Mouse (Mus musculus) heart, adult 18-20 months (tissue): ENCODE data around the gene Alkbh1. TPM values are rescaled to one million over a fixed set of nuclear protein-coding genes. Genes with fewer than 3 reads are reported as not detected.
"Not testable (repeated sequence)": the region's sequence is repeated elsewhere in the genome, so short reads cannot be mapped to it uniquely, and the experiment has no call there.

Experiments used
- DNase-seq, 2 experiments: peaks; one replicate each; pipeline ENCODE4 v3.0.0; 2021 to 2022; ENCODE audit warnings: mixed read lengths in 1 of 2
- long read RNA-seq, 2 experiments: library from polyadenylated mRNA; stranded (forward); transcript quantifications; one replicate each; pipeline ENCODE4 v2.0.0; 2021
- total RNA-seq, 2 experiments: library from RNA; stranded (reverse); gene quantifications; 2 replicates each; pipeline ENCODE4 v1.2.3; 2021

The Alkbh1 gene
- total RNA-seq, result 10 to 100 TPM in 1 of 2 experiments, 1 to 10 TPM in 1; 9.8 to 10.6 TPM
- long read RNA-seq, experiment 1, transcript Alkbh1-209 (6 exons, 3,857 nt), result major isoform, 6 of 10 reads
- long read RNA-seq, experiment 1, partial matches to known transcripts, result 0 of 10 reads
- long read RNA-seq, experiment 1, other reads (novel, unspliced or antisense), result 2 of 10 reads
- long read RNA-seq, experiment 2, partial matches to known transcripts, result 0 of 3 reads
- long read RNA-seq, experiment 2, other reads (novel, unspliced or antisense), result 0 of 3 reads

DNA sequence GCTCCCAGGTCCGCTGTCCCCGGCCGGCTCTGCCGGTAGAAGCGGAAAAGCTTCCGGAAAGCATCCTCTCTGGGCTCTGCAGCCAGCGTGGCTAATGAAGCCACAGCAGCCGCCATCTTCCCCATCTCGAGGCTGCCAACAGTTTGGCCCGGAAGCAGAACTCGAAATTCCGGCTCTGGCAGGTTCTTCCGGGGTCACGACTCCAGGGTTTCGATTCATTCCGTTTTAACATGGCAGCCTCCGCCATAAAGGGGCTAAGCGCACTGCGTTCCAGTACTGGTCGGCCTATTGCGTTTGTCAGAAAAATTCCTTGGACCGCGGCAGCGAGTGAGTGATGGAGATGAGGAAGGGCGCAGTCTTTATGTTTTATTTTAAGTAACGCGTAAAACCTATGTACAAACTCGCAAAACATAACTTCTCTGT is at the start of gene Alkbh1, which contains the start of gene Slirp:
Gene Alkbh1, minus strand, starts transcription at position 318 of the 423 bp plus-strand sequence.
Gene Slirp, plus strand, starts transcription at position 197 of the 423 bp plus-strand sequence.
- peak; percentile 93 to 94 for DNase-seq

GRCm38 (mm10) chr12:87488683-87489082 is 44.9 kb upstream of the Alkbh1 start:
- not testable (repeated sequence) for DNase-seq

GRCm38 (mm10) chr12:87482482-87482881 is 38.7 kb upstream of the Alkbh1 start:
- DNase-seq, result not testable (repeated sequence)

DNA sequence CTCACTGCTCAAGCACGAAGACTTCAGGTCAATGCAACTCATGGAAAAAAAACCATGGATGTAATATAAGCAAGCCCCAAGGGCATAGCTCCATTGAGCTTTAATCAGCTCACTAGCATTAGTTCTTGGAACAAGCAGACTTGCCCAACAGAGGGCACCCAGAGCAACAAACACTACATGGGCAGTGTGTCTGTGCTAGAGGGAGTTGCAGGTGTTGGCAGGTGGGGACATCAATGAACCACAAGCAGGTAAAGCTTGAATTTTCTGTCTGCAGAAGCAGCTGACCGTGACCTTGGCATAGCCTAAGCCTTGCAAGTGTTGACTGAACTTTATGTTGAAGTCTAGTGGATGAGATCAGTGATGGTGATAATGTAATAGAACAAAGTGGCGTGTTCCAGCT is 30.9 kb upstream of the Alkbh1 start:
- no peak for DNase-seq

GRCm38 (mm10) chr12:87471964-87472786 is 28.4 kb upstream of the Alkbh1 start, which contains the start of gene Snw1:
Snw1 (minus strand) TSS chr12:87472274.
- peak; percentile 96 to 97 for DNase-seq

DNA sequence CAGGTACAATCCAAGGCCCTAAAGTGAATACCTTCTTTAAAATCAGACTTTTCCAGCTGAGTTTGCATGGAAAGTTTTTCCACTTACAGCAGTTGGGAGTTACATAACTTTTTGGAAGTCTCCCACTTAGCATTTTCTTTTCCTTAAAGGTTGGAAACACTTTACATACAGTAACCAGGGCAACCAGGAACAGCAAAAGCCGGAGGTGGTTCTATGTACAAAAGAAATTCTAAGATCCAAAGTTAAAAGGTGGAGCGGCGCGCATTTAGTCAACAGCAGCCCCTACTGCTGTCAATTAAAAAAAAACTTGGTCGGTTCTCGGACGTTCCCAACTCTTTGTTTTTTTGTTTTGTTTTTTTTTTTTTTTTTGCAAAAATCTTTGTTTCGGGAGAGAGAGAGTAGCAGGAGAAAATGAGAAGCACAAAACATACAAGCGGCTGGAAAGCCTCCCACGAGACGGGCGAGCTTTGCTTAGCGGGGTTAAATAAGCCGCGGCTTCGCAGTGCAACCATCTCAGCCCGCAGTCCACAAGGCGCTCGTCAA is 27.7 kb upstream of the Alkbh1 start:
- DNase-seq, result no peak

GRCm38 (mm10) chr12:87470263-87471136 is 26.7 kb upstream of the Alkbh1 start:
- DNase-seq, result no peak

DNA sequence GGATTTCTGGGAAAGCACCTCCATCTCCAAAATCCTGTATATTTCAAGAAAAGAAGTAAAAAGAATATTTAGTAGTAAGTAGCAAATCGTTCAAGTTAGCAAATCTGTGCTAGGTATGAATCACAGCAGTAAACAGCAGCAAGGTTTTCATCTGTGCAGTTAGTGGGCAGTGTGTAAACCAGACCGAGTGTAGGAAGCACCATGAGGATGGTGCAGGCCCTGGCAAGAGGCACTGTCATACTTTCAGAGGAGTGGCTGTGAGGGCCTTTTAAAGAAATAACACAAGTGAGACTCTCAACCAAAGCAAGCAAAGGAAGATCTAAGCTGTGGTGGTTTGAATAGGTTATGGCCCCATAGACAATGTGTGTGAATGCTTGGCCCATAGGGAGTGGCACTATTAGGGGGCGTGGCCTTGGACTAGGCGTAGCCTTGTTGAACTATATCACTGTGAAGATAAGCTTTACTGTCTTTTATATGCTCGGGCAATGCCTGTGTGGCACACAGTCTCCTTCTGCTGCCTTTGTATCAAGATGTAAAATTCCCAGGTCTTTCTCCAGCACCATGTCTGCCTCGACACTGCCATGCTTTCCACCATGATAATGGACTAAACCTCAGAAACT is 21.0 kb upstream of the Alkbh1 start:
- no peak for DNase-seq

DNA sequence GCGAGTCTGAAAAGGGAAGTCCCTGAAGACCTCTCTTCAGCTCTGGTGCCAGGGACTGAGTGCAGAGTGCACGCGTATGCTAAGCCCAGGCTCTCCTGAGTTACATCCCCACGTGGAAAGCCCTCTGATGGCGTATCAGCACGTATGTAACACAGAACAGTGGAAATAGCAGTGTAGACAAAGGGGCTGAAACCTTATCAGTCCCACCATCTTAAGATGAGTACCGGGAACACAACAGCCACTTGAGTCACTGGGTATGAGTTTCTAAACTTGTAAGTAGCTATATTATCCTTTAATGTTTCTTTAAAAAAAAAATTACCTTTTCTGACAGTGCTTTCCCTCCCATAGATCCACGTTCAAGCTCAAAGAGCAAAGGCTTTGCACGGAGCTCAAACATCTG is 5.6 kb upstream of the Alkbh1 start:
- no peak for DNase-seq

DNA sequence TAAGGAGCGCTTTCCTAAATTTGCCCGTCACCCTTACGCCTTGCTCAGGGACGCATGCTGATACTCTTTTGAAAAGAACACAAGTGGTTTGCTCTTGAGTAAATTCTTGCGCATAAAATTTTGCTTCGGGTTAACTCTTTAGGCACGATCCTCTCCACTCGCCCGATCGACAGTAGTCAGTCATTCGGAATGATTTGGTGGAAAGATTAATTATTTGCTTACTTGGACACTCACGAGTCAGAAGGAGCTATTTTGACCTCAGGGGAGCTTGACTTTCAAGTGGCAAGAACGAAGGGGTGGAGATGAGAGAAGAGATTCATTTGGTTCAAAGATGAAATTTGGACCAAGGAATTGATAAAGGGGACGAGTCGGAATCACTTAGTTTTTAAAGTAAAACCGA is 394 bp upstream of the Alkbh1 start:
- DNase-seq, result no peak

GRCm38 (mm10) chr12:87443115-87443699 is 610 bp downstream of the Alkbh1 start:
- no peak for DNase-seq

- no peak for DNase-seq
Measured at GRCm38 (mm10) chr12:87442177-87443114, 1.4 kb downstream of the Alkbh1 start.

- DNase-seq, result no peak
Measured at GRCm38 (mm10) chr12:87428885-87429284, 14.9 kb downstream of the Alkbh1 start.

DNA sequence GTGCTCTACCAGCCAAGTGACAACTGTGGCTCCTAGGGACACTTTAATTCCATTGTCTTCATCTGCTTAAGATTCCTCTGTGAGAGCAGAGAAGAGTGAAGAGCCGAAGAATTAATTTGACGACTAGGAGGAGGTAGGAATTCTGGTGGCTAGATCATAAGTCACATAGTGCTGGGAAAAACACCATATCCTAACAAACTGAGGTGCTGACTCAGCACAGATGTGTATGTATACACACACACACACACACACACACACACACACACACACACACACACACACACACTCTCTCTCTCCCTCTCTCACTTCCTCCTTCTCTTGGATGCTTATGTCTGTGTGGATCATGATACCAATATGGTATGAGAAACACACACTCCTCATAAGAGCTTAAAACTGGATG is 15.5 kb downstream of the Alkbh1 start:
- DNase-seq, result no peak

DNA sequence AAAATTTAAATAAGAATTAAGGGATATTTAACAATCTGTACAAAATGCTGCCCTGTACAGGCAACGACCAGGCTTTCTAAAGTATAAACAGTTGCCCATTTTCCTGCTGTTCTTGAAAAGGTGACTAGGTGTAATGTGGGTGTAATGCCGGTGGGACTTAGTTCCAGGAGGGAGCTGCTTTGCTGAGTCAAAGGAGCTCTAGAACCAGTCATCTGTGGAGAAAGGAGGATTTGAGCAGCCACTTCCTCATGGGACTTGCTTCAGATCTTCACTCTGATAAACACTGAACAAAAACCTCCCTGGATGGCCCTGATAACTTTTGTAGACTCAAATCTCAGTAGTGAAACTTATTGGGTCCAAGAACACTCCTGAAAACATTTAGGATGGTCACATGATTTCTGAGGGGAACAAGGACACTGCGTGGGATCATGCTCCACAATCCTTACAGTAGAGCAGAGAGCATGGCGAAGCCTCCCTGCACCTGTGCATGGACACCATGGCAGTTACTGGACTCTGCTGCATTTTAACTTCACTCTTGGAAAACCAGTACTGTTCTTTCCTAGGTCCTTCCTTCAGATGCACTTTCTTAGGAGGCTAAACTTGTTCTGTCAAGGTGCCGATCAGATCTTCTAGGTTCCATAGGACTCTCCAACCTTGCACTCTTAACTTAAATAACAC is 17.3 kb downstream of the Alkbh1 start:
- no peak for DNase-seq

- no peak for DNase-seq
Measured at GRCm38 (mm10) chr12:87424516-87424915, 19.3 kb downstream of the Alkbh1 start.

DNA sequence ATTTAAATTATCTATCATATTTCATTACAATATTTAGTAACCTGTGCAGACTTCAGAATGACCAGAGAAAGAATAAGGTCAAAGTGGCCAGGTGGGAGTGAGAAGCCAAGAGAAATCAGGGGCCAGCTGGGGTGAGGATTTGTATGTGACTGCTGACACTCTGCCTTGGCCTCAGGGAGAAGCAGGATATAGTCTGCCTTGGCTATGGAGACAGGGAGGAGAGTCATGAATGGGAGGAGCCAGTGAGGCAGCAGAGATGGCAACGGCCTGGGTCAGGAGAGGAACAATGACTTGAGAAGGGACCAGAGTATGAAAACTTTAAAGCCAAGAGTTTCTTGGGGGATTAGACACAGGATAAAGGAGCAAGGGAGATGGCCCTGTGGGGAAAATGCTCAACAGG is 20.1 kb downstream of the Alkbh1 start:
- no peak for DNase-seq

- DNase-seq, result no peak
Measured at GRCm38 (mm10) chr12:87421708-87422507, 21.9 kb downstream of the Alkbh1 start.
